Mouse (Mus musculus) midbrain, embryonic 14.5 days (tissue): ENCODE measurements around the gene Rai1. TPM values are rescaled to one million over a fixed set of nuclear protein-coding genes. Genes with fewer than 3 reads are reported as not detected.
A peak's percentile ranks its signal among the peaks of the same experiment; 100 is the strongest.

Experiments
- ATAC-seq: fragments of 200-750 bp; cut with Nextera tagmentation; 2 replicates; pipeline ENCODE4 v1.8.0; 2017; ENCODE audit warnings: moderate number of reproducible peaks, moderate library complexity; ENCODE audit not compliant: low FRiP score, low TSS enrichment
- DNase-seq: peaks from one replicate; pipeline ENCODE4 v3.0.0-alpha.2; 2015
- H3K27ac ChIP-seq: fragments of 300-500 bp; sonication (generic); replicated peaks from 2 replicates; pipeline ENCODE4 v1.5.1; 2014; ENCODE audit warnings: mild to moderate bottlenecking, low read depth, low read length, moderate library complexity
- H3K27me3 ChIP-seq: fragments of 300-500 bp; sonication (generic); 2 replicates; pipeline ENCODE4 v1.6.1; 2014; ENCODE audit warnings: low read length, control low read depth, mixed read lengths; ENCODE audit not compliant: control insufficient read depth, insufficient read depth
- H3K36me3 ChIP-seq: fragments of 300-500 bp; sonication (generic); 2 replicates; pipeline ENCODE4 v1.6.1; 2014; ENCODE audit warnings: low read length, control low read depth; ENCODE audit not compliant: control insufficient read depth, insufficient read depth
- H3K4me1 ChIP-seq: fragments of 300-500 bp; sonication (generic); 2 replicates; pipeline ENCODE4 v1.6.1; 2014; ENCODE audit warnings: mild to moderate bottlenecking, antibody characterized with exemption, low read length, control low read depth; ENCODE audit not compliant: control insufficient read depth, insufficient read depth
- H3K4me2 ChIP-seq: fragments of 300-500 bp; sonication (generic); 2 replicates; pipeline ENCODE4 v1.6.1; 2014; ENCODE audit warnings: mild to moderate bottlenecking, low read length, moderate library complexity
- H3K4me3 ChIP-seq: fragments of 300-500 bp; sonication (generic); replicated peaks from 2 replicates; pipeline ENCODE4 v1.5.1; 2014; ENCODE audit warnings: low read depth, low read length
- H3K9ac ChIP-seq: fragments of 300-500 bp; sonication (generic); replicated peaks from 2 replicates; pipeline ENCODE4 v1.6.1; 2014; ENCODE audit warnings: mild to moderate bottlenecking, low read length, moderate library complexity
- H3K9me3 ChIP-seq: fragments of 300-500 bp; sonication (generic); 2 replicates; pipeline ENCODE4 v1.6.1; 2016; ENCODE audit warnings: low read length, control low read depth, mixed read lengths; ENCODE audit not compliant: control insufficient read depth
- WGBS: fragments of 180-500 bp; shearing (Covaris S2); extraction: QIAGEN DNeasy Blood & Tissue Kit; methylation state at CpG from one replicate; pipeline ENCODE4 v1.1.7; 2014; 5-methylcytosine and 5-hydroxymethylcytosine counted together
- polyA plus RNA-seq: library from polyadenylated mRNA; unstranded; fragments of >200 nt; fragmentation: Nextera tagmentation; extraction: Ambion mirVana; gene quantifications from 2 replicates; pipeline ENCODE4 v1.2.1, GENCODE M21; 2014

The Rai1 gene
- polyA plus RNA-seq, 1 experiment from 2014 or later: 37.7 TPM

- H3K27ac ChIP-seq: peak overlapping the region; percentile 85
- H3K4me1 ChIP-seq: peaks cover 73% of the 10 kb centered on the region
- H3K36me3 ChIP-seq: peaks cover 26% of the 10 kb centered on the region
- ATAC-seq (no peak), DNase-seq (peak; percentile 29)
- no peak overlapping the region for H3K4me3 ChIP-seq
- WGBS: 52% methylated on average over 2 of the region's 2 CpGs
- no peaks in the 10 kb centered on the region for H3K27me3 ChIP-seq
- peak overlapping the region; percentile 29 for H3K4me2 ChIP-seq
- H3K9me3 ChIP-seq: no peaks in the 10 kb centered on the region
- peak overlapping the region; percentile 56; the same call in 1 of the 2 replicates for H3K9ac ChIP-seq
These were observed 77.9 kb downstream of the Rai1 start for GRCm38 (mm10) chr11:60182741-60183140.

- Histone ChIP-seq H3K27ac (peak overlapping the region; percentile 85), H3K9me3 (no peaks in the 10 kb centered on the region), H3K4me1 (peaks cover 58% of the 10 kb centered on the region), H3K9ac (peak overlapping the region; percentile 56), H3K4me3 (no peak overlapping the region), H3K27me3 (no peaks in the 10 kb centered on the region), H3K4me2 (peak overlapping the region; percentile 23), H3K36me3 (peaks cover 45% of the 10 kb centered on the region)
- DNase-seq (peak; percentile 75), ATAC-seq (peak; percentile 18; the same call in 1 of the 2 replicates)
- WGBS: 16% methylated on average over 22 of the region's 22 CpGs
These were observed 79.8 kb downstream of the Rai1 start for GRCm38 (mm10) chr11:60184346-60185325.

- ATAC-seq: 0 out of 2 replicates have a peak, but pooled peaks have one; percentile 15
- H3K9ac ChIP-seq: peak overlapping the region; percentile 56; the same call in 1 of the 2 replicates
These were observed 80.8 kb downstream of the Rai1 start for GRCm38 (mm10) chr11:60185396-60186231.

GRCm38 (mm10) chr11:60187070-60187469, 82.3 kb downstream of the Rai1 start:
- DNase-seq: no peak
- Histone ChIP-seq H3K4me2 (no peak overlapping the region), H3K27ac (no peak overlapping the region), H3K4me1 (peaks cover 37% of the 10 kb centered on the region), H3K4me3 (no peak overlapping the region), H3K9ac (no peak overlapping the region), H3K9me3 (no peaks in the 10 kb centered on the region), H3K36me3 (peaks cover 67% of the 10 kb centered on the region), H3K27me3 (no peaks in the 10 kb centered on the region)
- 93% methylated on average over 11 of the region's 11 CpGs for WGBS
- no peak for ATAC-seq

More at GRCm38 (mm10) chr11:60185396-60186231, 80.8 kb downstream of the Rai1 start:
- peak overlapping the region; percentile 85 for H3K27ac ChIP-seq
- no peaks in the 10 kb centered on the region for H3K9me3 ChIP-seq
- H3K4me1 ChIP-seq: peaks cover 51% of the 10 kb centered on the region
- no peak for DNase-seq
- H3K36me3 ChIP-seq: peaks cover 55% of the 10 kb centered on the region
- 80% methylated on average over 20 of the region's 20 CpGs for WGBS
- H3K4me2 ChIP-seq: no peak overlapping the region
- H3K4me3 ChIP-seq: no peak overlapping the region
- no peaks in the 10 kb centered on the region for H3K27me3 ChIP-seq

GRCm38 (mm10) chr11:60188275-60188853, 83.6 kb downstream of the Rai1 start:
- H3K27me3 ChIP-seq: no peaks in the 10 kb centered on the region
- ATAC-seq: no peak
- H3K4me1 ChIP-seq: peaks cover 24% of the 10 kb centered on the region
- H3K27ac ChIP-seq: no peak overlapping the region
- WGBS: 90% methylated on average over 25 of the region's 25 CpGs
- peaks cover 74% of the 10 kb centered on the region for H3K36me3 ChIP-seq
- H3K9ac ChIP-seq: no peak overlapping the region
- no peak overlapping the region for H3K4me2 ChIP-seq
- H3K9me3 ChIP-seq: no peaks in the 10 kb centered on the region
- H3K4me3 ChIP-seq: no peak overlapping the region
- no peak for DNase-seq

- DNase-seq (no peak), ATAC-seq (no peak)
- no peak overlapping the region for H3K4me3 ChIP-seq
- no peaks in the 10 kb centered on the region for H3K27me3 ChIP-seq
- no peaks in the 10 kb centered on the region for H3K9me3 ChIP-seq
- H3K4me2 ChIP-seq: no peak overlapping the region
- H3K27ac ChIP-seq: 0 out of 2 replicates have a peak overlapping the region, but pooled peaks have one; percentile 8
- no peak overlapping the region for H3K9ac ChIP-seq
- H3K4me1 ChIP-seq: peaks cover 12% of the 10 kb centered on the region
- 82% methylated on average over 21 of the region's 21 CpGs for WGBS
- H3K36me3 ChIP-seq: peaks cover 86% of the 10 kb centered on the region
These were observed 84.8 kb downstream of the Rai1 start for GRCm38 (mm10) chr11:60189501-60190040.

GRCm38 (mm10) chr11:60190055-60190641, 85.3 kb downstream of the Rai1 start:
- Histone ChIP-seq H3K4me1 (peaks cover 6% of the 10 kb centered on the region), H3K36me3 (peaks cover 92% of the 10 kb centered on the region), H3K4me2 (no peak overlapping the region), H3K9ac (no peak overlapping the region), H3K9me3 (0 out of 2 replicates have a peak, but pooled peaks cover 3% of the 10 kb centered on the region), H3K4me3 (no peak overlapping the region), H3K27me3 (no peaks in the 10 kb centered on the region), H3K27ac (no peak overlapping the region)
- ATAC-seq: no peak
- WGBS: 94% methylated on average over 17 of the region's 17 CpGs
- DNase-seq: no peak
